Mouse (Mus musculus) granulocyte monocyte progenitor cell, adult 5-6 weeks (primary cell): ENCODE data around the gene Kcnh2. TPM values are rescaled to one million over a fixed set of nuclear protein-coding genes. Genes with fewer than 3 reads are reported as not detected.
A peak's percentile ranks its signal among the peaks of the same experiment; 100 is the strongest.

Experiments used
- ATAC-seq: replicated peaks from 2 replicates; pipeline ENCODE4 v1.8.0; 2016; ENCODE audit warnings: mild to moderate bottlenecking, moderate TSS enrichment, inconsistent platforms; ENCODE audit not compliant: poor library complexity, severe bottlenecking
- total RNA-seq, 2 experiments: library from RNA; stranded (forward) in 1 of 2; stranded (reverse) in 1 of 2; fragments of 200-712, 200-1000 nt in 1 of 2; fragments of >200 nt in 1 of 2; fragmentation: Nextera tagmentation in 1 of 2; gene quantifications; 2 replicates each; pipeline ENCODE4 v1.2.3; 2014 to 2017

Kcnh2 gene
- total RNA-seq, 2 experiments from 2014 or later: not detected

DNA sequence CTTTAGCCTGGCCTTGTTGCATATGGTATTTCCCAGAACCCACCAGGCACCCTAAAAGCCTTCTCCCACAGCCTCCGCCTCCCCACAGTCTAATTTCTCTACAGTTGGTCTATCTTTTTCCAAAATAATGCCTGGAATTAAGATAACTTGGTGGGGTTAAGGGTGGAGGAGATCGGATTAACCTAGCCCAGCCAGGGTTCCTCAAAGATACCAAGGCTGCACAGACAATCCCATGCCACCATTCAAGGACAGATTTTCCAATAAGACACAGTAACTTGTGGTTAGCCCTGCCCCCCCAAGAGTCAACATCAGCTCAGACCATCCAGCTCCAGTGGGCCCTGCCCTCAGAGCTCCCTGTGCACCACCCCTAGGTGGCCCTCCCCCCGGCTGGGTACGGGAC is 29.1 kb upstream of the Kcnh2 start:
- ATAC-seq: no peak

- ATAC-seq: no peak
These were observed 28.1 kb upstream of the Kcnh2 start for GRCm38 (mm10) chr5:24379501-24379900.

GRCm38 (mm10) chr5:24378700-24379099 is 27.3 kb upstream of the Kcnh2 start:
- ATAC-seq: no peak

DNA sequence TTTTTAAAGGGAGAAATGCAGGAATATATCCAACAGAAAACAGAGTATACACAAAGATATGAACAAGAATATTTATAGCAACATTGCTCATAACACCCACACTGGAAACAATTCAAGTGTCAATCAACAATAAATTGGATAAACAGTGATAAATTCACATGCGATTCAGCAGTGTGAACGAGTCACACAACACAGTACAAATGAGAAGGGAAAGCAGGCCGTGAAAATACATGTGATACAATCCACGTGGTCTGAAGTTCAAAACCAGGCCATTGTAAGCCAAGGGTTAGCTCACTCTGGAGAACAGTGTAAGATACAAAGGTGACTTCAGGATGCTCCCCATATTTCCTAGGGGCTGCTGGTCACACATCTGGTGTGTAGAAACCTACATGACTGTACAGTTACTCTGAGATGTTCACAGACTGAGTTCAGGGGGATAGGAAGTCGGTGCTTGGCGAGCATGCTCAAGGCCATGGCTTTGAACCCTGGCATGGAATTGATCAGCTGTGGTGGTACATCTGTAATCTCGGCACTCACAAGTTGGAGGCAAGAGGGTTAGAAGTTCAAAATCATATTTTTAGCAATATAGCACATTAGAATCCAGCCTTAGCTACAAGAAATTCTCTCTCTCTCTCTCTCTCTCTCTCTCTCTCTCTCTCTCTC is 23.4 kb upstream of the Kcnh2 start:
- no peak for ATAC-seq

DNA sequence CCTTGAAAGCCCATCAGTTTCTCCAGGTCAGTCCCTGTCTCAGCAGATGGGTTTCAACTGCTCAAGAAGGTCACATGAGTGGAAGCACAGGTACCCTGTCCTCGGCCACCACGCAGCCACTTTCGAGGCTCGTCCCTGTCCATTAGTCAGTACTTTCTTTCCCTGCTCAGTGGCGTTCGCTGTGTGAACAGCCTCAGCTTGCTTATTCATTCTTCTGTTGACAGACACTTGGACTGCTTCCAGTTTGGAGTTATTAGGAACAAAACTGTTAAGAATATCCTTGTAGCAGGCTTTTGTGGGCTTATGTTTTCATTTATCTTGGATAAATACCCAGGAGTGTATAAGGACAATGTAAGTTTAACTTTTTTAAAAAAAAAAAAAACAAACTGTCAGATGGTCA is 22.8 kb upstream of the Kcnh2 start:
- ATAC-seq: no peak

- ATAC-seq: no peak
These were observed 22.4 kb upstream of the Kcnh2 start for GRCm38 (mm10) chr5:24373807-24374206.

- ATAC-seq: no peak
These were observed 18.4 kb upstream of the Kcnh2 start for GRCm38 (mm10) chr5:24369767-24370166.

- no peak for ATAC-seq
These were observed 15.0 kb upstream of the Kcnh2 start for GRCm38 (mm10) chr5:24366426-24366825.

- no peak for ATAC-seq
These were observed 14.1 kb upstream of the Kcnh2 start for GRCm38 (mm10) chr5:24365528-24365927.

DNA sequence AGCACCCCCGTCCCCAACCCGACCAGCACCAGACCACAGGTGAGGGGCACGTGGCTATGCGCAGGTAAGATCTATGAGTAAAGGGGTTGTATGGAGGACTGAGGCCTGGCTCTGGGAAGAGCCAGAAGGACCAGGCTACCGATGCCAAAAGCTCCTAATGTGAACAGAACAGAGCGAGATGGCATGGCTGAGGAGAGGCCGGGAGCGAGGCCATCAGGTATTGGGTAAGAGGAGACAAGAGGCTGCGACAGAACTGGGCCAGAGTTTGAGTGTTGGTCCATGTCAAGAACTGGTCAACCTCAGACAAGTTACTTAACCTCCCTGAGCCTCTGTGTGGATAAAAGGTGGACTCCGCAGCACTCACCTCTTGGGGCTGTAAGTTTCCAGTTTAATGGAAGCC is 13.6 kb upstream of the Kcnh2 start:
- no peak for ATAC-seq

DNA sequence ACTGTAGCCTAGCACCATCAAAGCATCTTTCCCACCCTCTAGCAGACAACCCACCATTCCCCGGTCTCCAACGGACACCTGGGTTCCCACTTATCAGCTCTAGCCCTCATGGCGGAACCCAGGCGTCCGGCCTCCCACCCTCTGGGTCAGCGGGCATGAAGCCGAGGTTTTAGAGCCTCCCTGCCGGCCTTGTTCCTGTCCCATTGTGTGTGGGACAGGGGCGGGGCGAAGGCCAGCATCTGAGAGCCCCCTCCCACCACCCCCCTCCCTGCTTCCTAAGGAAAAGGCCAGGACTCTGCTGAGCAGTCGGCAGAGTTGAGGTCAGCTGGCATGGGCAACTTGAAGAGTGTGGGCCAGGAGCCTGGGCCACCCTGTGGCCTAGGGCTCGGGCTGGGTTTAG is 13.1 kb upstream of the Kcnh2 start, which contains the start of gene Nos3:
Gene Nos3, plus strand, starts transcription at position 303 of the 400 bp plus-strand sequence.
- ATAC-seq: no peak

DNA sequence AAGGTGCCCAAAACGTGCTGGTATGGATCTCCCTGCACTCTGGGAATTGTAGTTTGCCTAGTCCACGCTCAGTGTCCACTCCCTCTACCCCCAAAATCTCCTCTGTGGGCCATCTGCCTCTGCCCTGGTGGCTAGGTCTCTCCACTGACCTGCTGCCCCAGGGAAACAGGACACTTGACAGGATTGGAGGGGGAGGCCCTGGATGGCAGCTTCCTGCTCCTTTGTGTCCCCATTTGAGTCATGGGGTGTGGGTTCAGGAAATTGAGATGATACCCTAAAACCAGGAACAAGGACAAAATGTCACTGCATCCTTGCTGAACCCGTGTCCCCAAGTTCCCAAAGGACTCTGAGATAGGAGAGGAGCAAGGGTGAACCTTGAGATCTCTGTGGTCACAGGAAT is 12.7 kb upstream of the Kcnh2 start:
- no peak for ATAC-seq

DNA sequence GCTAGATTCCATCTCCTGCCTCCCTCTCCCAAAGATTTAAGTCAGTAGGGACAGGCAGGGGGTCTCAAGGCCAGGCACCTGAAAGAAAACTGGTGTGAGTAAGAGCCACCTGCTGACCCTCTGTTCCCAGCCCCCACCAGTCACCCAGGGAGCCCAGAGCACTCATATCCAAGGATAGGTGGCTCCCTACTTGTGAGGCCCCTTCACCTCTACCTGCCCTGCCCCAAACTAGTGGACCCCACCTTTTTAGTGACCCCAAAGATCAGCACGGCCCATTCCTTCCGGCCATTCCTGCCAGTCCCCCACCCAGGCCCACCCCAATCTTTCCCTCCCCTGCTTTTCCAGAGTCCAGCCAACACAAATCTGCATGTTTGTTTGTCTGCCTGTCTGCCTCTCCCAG is 12.1 kb upstream of the Kcnh2 start:
- ATAC-seq: no peak

GRCm38 (mm10) chr5:24360792-24361454 is 9.5 kb upstream of the Kcnh2 start:
- peak; percentile 77 for ATAC-seq

DNA sequence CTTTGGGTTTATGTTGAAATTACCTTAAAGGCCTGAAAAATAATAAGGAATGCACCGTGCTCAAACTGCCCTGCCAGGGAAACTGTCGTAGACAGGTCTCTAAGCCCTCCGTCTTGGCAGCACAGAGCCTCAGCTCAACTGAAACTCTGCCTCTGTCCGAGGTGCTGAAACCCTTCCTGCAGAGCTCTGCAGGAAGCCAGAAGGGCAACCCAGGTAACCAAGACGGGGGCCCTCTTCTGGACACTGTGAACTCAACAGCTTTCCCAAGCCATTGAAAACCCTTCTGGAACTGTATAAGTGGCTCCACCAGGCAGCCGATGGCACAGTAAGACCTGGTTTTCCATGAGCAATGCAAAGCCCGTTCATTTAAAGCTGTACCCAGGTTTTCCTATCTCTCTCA is 6.1 kb upstream of the Kcnh2 start:
- peak; percentile 87 for ATAC-seq

DNA sequence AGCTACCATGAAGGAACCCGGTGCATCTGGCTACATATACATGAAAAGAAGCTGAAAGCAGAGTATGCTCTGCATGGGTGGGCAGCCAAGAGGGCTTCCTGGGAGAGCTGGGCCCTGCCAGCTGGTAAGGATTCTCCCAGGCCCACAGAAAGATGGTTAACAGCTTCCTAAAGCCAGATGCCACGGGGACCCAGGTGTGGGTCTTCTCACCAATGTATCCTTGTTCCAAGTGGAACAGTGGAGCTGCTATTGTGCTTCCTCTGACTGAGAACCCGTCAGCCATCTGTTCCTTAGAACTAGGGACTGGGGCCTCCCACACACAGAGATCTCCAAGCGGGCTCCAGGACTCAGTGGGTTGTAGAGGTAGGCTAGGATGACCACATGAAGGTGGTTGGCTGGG is 5.4 kb upstream of the Kcnh2 start:
- ATAC-seq: no peak

DNA sequence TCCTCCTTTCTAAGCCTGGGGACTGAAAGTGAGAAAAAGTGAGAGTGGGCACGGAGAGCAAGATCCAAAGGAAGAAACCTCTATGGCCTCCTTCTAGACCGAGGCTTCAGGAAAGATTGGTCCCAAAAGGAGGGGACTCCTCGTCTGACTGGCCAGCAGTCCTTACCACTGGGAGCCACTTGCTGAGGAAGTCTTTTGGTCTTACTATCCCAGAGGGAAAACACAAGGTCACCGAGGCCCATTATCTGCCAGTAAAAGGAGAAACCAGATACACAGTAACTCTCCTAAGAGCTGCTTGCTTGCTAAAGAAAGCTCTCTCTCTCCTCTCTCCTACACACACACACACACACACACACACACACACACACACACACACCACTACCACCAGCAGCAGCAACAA is 1.9 kb upstream of the Kcnh2 start:
- ATAC-seq: no peak

GRCm38 (mm10) chr5:24352251-24352859 is 951 bp upstream of the Kcnh2 start:
- no peak for ATAC-seq

DNA sequence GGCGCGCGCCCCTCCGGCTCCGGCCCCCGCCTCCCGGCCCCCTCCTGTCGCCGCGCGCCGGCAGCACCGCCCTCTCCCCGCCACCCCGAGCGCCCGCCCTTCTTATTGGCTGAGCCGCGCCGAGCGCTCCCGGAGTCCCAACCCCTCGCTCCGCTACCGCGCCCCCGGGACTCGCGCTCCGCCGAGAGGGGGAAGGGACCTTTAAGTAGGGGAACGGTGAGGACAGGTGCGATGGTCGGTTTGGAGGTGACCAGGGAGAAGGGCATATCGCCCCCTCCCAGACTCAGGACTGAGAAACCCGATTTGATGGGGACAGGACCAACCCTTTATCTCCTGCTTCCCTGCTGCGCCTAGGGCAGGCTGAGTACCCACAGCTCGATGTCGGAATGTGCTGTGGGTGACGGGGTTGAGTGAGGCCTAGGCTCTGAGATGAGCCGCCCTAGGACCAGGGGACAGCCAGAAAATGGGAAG is 332 bp upstream of the Kcnh2 start:
- peak; percentile 61 for ATAC-seq

GRCm38 (mm10) chr5:24350531-24351250 is 713 bp downstream of the Kcnh2 start:
- ATAC-seq: no peak

DNA sequence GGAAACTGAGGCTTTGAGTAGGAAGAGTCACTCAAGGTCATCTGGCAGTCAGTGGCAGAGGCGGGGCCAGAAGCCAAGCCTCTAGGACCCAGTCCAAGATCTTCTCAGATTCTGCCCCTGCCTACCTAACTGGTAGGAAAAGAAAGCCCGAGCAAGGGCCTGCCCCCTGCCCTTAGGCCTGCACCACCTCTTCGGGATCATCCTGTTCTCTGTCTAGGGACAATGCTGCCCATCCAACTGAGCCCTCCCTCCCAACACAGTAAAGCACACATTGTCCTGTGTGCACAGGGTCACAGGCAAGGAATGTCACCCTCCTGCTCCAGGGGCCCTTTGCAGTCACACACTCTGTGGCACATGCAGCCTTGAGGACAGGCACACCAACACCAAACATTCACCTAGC is 1.3 kb downstream of the Kcnh2 start:
- no peak for ATAC-seq
